Mouse (Mus musculus): ENCODE measurements at regions not wholly inside any gene's neighbourhood (a gene's known extent, or its start where the extent isn't known, plus 50 kb on each side); places are given as distances from the start of the nearest gene placed in this dataset.

GRCm38 (mm10) chr16:12903161-12903560 is 206.3 kb upstream of the Ercc4 start:
- no peaks in the 10 kb centered on the region for H3K9me3 ChIP-seq (ENCODE audit: control insufficient read depth)
- ATAC-seq = no peak
- 92% methylated on average over 2 of the region's 2 CpGs for WGBS
- no peak overlapping the region for H3K27ac ChIP-seq (ENCODE audit: low read depth, low read length)
- no peaks in the 10 kb centered on the region for H3K27me3 ChIP-seq (replicated peaks; ENCODE audit: control insufficient read depth, insufficient read depth, low read length)
- H3K36me3 ChIP-seq (ENCODE audit: control insufficient read depth, insufficient read depth) = no peaks in the 10 kb centered on the region
- H3K4me1 ChIP-seq (replicated peaks; ENCODE audit: control insufficient read depth, insufficient read depth, low read length) = no peaks in the 10 kb centered on the region
- H3K4me3 ChIP-seq (ENCODE audit: low read depth, low read length) = no peak overlapping the region
- H3K9ac ChIP-seq (ENCODE audit: low read depth, low read length) = no peak overlapping the region
- TF ChIP-seq CTCF (IDR thresholded peaks at IDR 0.05; ENCODE audit: low read depth) = no peak
- no peak overlapping the region for H3K4me2 ChIP-seq (replicated peaks; ENCODE audit: low read depth)

GRCm38 (mm10) chr16:12904937-12905336 is 204.5 kb upstream of the Ercc4 start:
- H3K4me1 ChIP-seq (replicated peaks; ENCODE audit: control insufficient read depth, insufficient read depth, low read length) = no peaks in the 10 kb centered on the region
- no peak overlapping the region for H3K27ac ChIP-seq (ENCODE audit: low read depth, low read length)
- no peaks in the 10 kb centered on the region for H3K36me3 ChIP-seq (ENCODE audit: control insufficient read depth, insufficient read depth)
- ATAC-seq = no peak
- H3K4me3 ChIP-seq (ENCODE audit: low read depth, low read length) = no peak overlapping the region
- H3K9me3 ChIP-seq (ENCODE audit: control insufficient read depth) = no peaks in the 10 kb centered on the region
- WGBS = 39% methylated on average over 1 of the region's 1 CpGs
- H3K27me3 ChIP-seq (replicated peaks; ENCODE audit: control insufficient read depth, insufficient read depth, low read length) = no peaks in the 10 kb centered on the region
- TF ChIP-seq CTCF (IDR thresholded peaks at IDR 0.05; ENCODE audit: low read depth) = peak; percentile 40
- H3K4me2 ChIP-seq (replicated peaks; ENCODE audit: low read depth) = no peak overlapping the region
- H3K9ac ChIP-seq (ENCODE audit: low read depth, low read length) = no peak overlapping the region

GRCm38 (mm10) chr16:12924668-12925067 is 184.8 kb upstream of the Ercc4 start:
- Histone ChIP-seq H3K9ac (ENCODE audit: low read depth, low read length) (no peak overlapping the region), H3K9me3 (ENCODE audit: control insufficient read depth) (no peaks in the 10 kb centered on the region), H3K36me3 (ENCODE audit: control insufficient read depth, insufficient read depth) (no peaks in the 10 kb centered on the region), H3K27me3 (replicated peaks; ENCODE audit: control insufficient read depth, insufficient read depth, low read length) (no peaks in the 10 kb centered on the region), H3K27ac (ENCODE audit: low read depth, low read length) (no peak overlapping the region), H3K4me2 (replicated peaks; ENCODE audit: low read depth) (no peak overlapping the region), H3K4me1 (replicated peaks; ENCODE audit: control insufficient read depth, insufficient read depth, low read length) (no peaks in the 10 kb centered on the region), H3K4me3 (ENCODE audit: low read depth, low read length) (no peak overlapping the region)
- ATAC-seq = no peak
- WGBS = 87% methylated on average over 6 of the region's 6 CpGs
- TF ChIP-seq CTCF (IDR thresholded peaks at IDR 0.05; ENCODE audit: low read depth) = no peak

- 78% methylated on average over 9 of the region's 9 CpGs for WGBS
- Histone ChIP-seq H3K36me3 (ENCODE audit: control insufficient read depth, insufficient read depth) (no peaks in the 10 kb centered on the region), H3K4me3 (ENCODE audit: low read depth, low read length) (no peak overlapping the region), H3K4me2 (replicated peaks; ENCODE audit: low read depth) (no peak overlapping the region), H3K9ac (ENCODE audit: low read depth, low read length) (no peak overlapping the region), H3K27ac (ENCODE audit: low read depth, low read length) (no peak overlapping the region), H3K27me3 (replicated peaks; ENCODE audit: control insufficient read depth, insufficient read depth, low read length) (no peaks in the 10 kb centered on the region), H3K9me3 (ENCODE audit: control insufficient read depth) (no peaks in the 10 kb centered on the region), H3K4me1 (replicated peaks; ENCODE audit: control insufficient read depth, insufficient read depth, low read length) (no peaks in the 10 kb centered on the region)
- ATAC-seq = no peak
- TF ChIP-seq CTCF (IDR thresholded peaks at IDR 0.05; ENCODE audit: low read depth) = no peak
These were observed 183.6 kb upstream of the Ercc4 start for GRCm38 (mm10) chr16:12925931-12926330.

GRCm38 (mm10) chr16:12931111-12931510 is 178.4 kb upstream of the Ercc4 start:
- H3K9me3 ChIP-seq (ENCODE audit: control insufficient read depth) = no peaks in the 10 kb centered on the region
- no peaks in the 10 kb centered on the region for H3K36me3 ChIP-seq (ENCODE audit: control insufficient read depth, insufficient read depth)
- no peak overlapping the region for H3K9ac ChIP-seq (ENCODE audit: low read depth, low read length)
- TF ChIP-seq CTCF (IDR thresholded peaks at IDR 0.05; ENCODE audit: low read depth) = no peak
- no peak overlapping the region for H3K4me3 ChIP-seq (ENCODE audit: low read depth, low read length)
- 75% methylated on average over 6 of the region's 6 CpGs for WGBS
- no peaks in the 10 kb centered on the region for H3K27me3 ChIP-seq (replicated peaks; ENCODE audit: control insufficient read depth, insufficient read depth, low read length)
- no peak for ATAC-seq
- H3K27ac ChIP-seq (ENCODE audit: low read depth, low read length) = no peak overlapping the region
- no peak overlapping the region for H3K4me2 ChIP-seq (replicated peaks; ENCODE audit: low read depth)
- H3K4me1 ChIP-seq (replicated peaks; ENCODE audit: control insufficient read depth, insufficient read depth, low read length) = no peaks in the 10 kb centered on the region

GRCm38 (mm10) chr16:12932959-12933358 is 176.5 kb upstream of the Ercc4 start:
- WGBS = 86% methylated on average over 3 of the region's 3 CpGs
- ATAC-seq = no peak
- no peaks in the 10 kb centered on the region for H3K9me3 ChIP-seq (ENCODE audit: control insufficient read depth)

GRCm38 (mm10) chr16:12934586-12934985 is 174.9 kb upstream of the Ercc4 start:
- no peak for TF ChIP-seq CTCF (IDR thresholded peaks at IDR 0.05; ENCODE audit: low read depth)
- Histone ChIP-seq H3K4me1 (replicated peaks; ENCODE audit: control insufficient read depth, insufficient read depth, low read length) (no peaks in the 10 kb centered on the region), H3K4me3 (ENCODE audit: low read depth, low read length) (no peak overlapping the region), H3K27ac (ENCODE audit: low read depth, low read length) (no peak overlapping the region), H3K4me2 (replicated peaks; ENCODE audit: low read depth) (no peak overlapping the region), H3K36me3 (ENCODE audit: control insufficient read depth, insufficient read depth) (no peaks in the 10 kb centered on the region), H3K27me3 (replicated peaks; ENCODE audit: control insufficient read depth, insufficient read depth, low read length) (no peaks in the 10 kb centered on the region), H3K9ac (ENCODE audit: low read depth, low read length) (no peak overlapping the region), H3K9me3 (ENCODE audit: control insufficient read depth) (no peaks in the 10 kb centered on the region)
- ATAC-seq = no peak
- WGBS = 65% methylated on average over 7 of the region's 7 CpGs

More at GRCm38 (mm10) chr16:12932959-12933358, 176.5 kb upstream of the Ercc4 start:
- no peak overlapping the region for H3K9ac ChIP-seq (ENCODE audit: low read depth, low read length)
- TF ChIP-seq CTCF (IDR thresholded peaks at IDR 0.05; ENCODE audit: low read depth) = no peak
- H3K4me1 ChIP-seq (replicated peaks; ENCODE audit: control insufficient read depth, insufficient read depth, low read length) = no peaks in the 10 kb centered on the region
- no peak overlapping the region for H3K27ac ChIP-seq (ENCODE audit: low read depth, low read length)
- no peak overlapping the region for H3K4me3 ChIP-seq (ENCODE audit: low read depth, low read length)
- no peak overlapping the region for H3K4me2 ChIP-seq (replicated peaks; ENCODE audit: low read depth)
- no peaks in the 10 kb centered on the region for H3K27me3 ChIP-seq (replicated peaks; ENCODE audit: control insufficient read depth, insufficient read depth, low read length)
- H3K36me3 ChIP-seq (ENCODE audit: control insufficient read depth, insufficient read depth) = no peaks in the 10 kb centered on the region

Data from intestine, postnatal 0 days (tissue).